Mouse (Mus musculus) hematopoietic stem cell, adult 5-6 weeks (primary cell): ENCODE measurements around the gene Fndc3c1. TPM values are rescaled to one million over a fixed set of nuclear protein-coding genes. Genes with fewer than 3 reads are reported as not detected.
"Not testable (repeated sequence)": the region's sequence is repeated elsewhere in the genome, so short reads cannot be mapped to it uniquely, and the experiment has no call there.

ENCODE experiments used
- ATAC-seq, 2 experiments: fragments of 125-278 bp in 1 of 2; replicated peaks in 1 of 2; 2 replicates each; pipeline ENCODE4 v1.8.0; 2016 to 2017; ENCODE audit warnings: inconsistent platforms in 2 of 2, mild to moderate bottlenecking in 2 of 2, moderate number of reproducible peaks in 2 of 2, low read depth in 1 of 2, moderate TSS enrichment in 1 of 2; ENCODE audit not compliant: low FRiP score in 2 of 2, poor library complexity in 2 of 2, severe bottlenecking in 2 of 2, insufficient read depth in 1 of 2, low TSS enrichment in 1 of 2
- total RNA-seq: library from RNA; stranded (forward); fragments of 172-1452, 232-1000 nt; gene quantifications from 2 replicates; pipeline ENCODE4 v1.2.3, GENCODE M21; 2017

Gene Fndc3c1
- not detected in 2 replicates for total RNA-seq

- ATAC-seq: no peak; a peak in 1 of 4 replicates
These were observed at the start of gene Fndc3c1 for GRCm38 (mm10) chrX:106485101-106485651. Gene Fndc3c1 (minus strand): TSS chrX:106485401.

GRCm38 (mm10) chrX:106486451-106486850, 1.2 kb upstream of the Fndc3c1 start:
- ATAC-seq: no peak; a peak in 1 of 4 replicates

DNA sequence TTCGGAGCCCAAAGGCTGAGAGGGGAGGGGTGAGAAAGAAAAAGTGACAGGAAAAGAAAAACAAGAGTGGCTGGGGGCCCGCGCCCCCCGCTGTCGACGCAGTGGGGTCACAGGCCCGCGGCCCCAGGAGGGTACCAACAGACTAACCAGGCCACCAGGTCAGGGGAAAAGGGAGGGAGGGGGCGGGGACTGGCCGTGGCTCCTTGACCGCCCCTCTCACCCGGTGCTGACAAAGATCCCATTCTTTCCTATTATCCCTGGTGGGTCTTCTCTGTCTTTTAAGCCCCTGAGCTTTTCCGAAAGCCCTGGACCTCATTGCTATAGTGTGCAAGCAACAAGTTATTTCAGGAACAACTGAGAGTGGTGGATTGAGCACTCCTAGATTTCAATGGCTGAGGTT, 470 bp upstream of the Fndc3c1 start:
- ATAC-seq: no peak

- ATAC-seq: not testable (repeated sequence)
These were observed 5.3 kb downstream of the Fndc3c1 start for GRCm38 (mm10) chrX:106479891-106480290.

DNA sequence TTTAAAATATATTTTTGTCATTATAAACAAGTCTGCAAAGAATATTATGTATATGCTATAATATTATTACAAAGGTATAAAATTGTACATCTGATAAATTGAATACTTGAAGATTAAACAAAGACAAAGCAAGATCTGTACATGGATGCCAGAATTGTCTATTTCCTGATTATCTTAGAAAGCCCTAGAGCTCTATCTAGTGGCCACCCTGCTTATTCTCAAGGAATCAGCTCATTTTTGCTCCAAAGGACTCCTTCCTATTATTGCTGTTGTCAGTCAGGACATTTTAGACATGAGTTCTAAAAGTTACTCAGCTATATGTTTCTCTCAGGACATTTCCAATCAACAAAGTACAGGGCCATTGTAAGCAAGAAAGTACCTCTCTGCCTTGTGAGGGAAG, 99.9 kb downstream of the Fndc3c1 start:
- ATAC-seq: no peak

DNA sequence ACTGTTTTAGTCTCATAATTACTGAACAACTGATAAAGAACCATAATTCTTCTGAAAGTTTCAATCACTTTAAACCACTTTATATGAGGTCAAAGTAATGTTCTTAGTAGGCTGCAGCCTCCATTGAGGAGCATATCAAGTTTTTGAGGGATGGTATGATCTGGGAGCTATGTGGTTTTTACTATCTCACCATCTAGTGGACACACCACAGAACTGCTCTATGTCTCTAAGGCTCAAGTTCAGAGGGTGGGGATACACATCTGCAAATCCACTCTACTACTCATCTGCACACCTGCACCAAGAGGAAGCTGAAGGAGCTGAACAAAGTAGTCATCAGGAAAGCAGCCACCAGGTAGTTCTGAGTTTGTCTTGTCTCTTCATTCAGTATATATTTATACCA, 104.6 kb downstream of the Fndc3c1 start:
- no peak for ATAC-seq

Other genes starting within 250 kb of the Fndc3c1 start
- gene Fnd3c2, start 230.0 kb downstream of the Fndc3c1 start, total RNA-seq: not detected in 2 replicates
- not detected in 2 replicates for gene Gm5127, start 97.8 kb upstream of the Fndc3c1 start, total RNA-seq
- gene Cysltr1, start 118.3 kb upstream of the Fndc3c1 start, total RNA-seq: 0.30 and 1.5 TPM in 2 replicates